Mouse (Mus musculus) CH12.LX (cell line): ENCODE measurements around the gene Nos1.

Source experiments
- CTCF ChIP-seq, 2 experiments: IDR thresholded peaks in 1 of 2; conservative IDR thresholded peaks in 1 of 2; 2 replicates each; pipeline ENCODE4 v1.5.1; 2011 to 2012; ENCODE audit warnings: low read depth in 2 of 2, low read length in 2 of 2, improper control_type of control experiment in 1 of 2, inconsistent platforms in 1 of 2, mild to moderate bottlenecking in 1 of 2, moderate library complexity in 1 of 2
- EP300 ChIP-seq: IDR thresholded peaks from 2 replicates; pipeline ENCODE4 v1.6.1; 2011; ENCODE audit warnings: low read length, improper control_type of control experiment
- MAX ChIP-seq: IDR thresholded peaks from 2 replicates; pipeline ENCODE4 v1.6.1; 2011; ENCODE audit warnings: low read length, improper control_type of control experiment
- POLR2A ChIP-seq: IDR thresholded peaks from 2 replicates; pipeline ENCODE4 v1.6.1; 2011; ENCODE audit warnings: low read depth, mild to moderate bottlenecking, improper control_type of control experiment, low read length
- POLR2AphosphoS2 ChIP-seq: IDR thresholded peaks from 2 replicates; pipeline ENCODE4 v1.6.1; 2011; ENCODE audit warnings: low read depth, low read length, improper control_type of control experiment
- RCOR1 ChIP-seq: conservative IDR thresholded peaks from 2 replicates; pipeline ENCODE4 v1.6.1; 2012; ENCODE audit warnings: low read depth, mild to moderate bottlenecking, inconsistent platforms, low read length, improper control_type of control experiment
- TBP ChIP-seq: conservative IDR thresholded peaks from 2 replicates; pipeline ENCODE4 v1.6.1; 2011; ENCODE audit warnings: low read depth, low read length, improper control_type of control experiment
- USF1 ChIP-seq: IDR thresholded peaks from 2 replicates; pipeline ENCODE4 v1.6.1; 2014; ENCODE audit warnings: low read depth, mild to moderate bottlenecking, inconsistent platforms, low read length, improper control_type of control experiment
- USF2 ChIP-seq: conservative IDR thresholded peaks from 2 replicates; pipeline ENCODE4 v1.6.1; 2011; ENCODE audit warnings: low read depth, low read length, improper control_type of control experiment

DNA sequence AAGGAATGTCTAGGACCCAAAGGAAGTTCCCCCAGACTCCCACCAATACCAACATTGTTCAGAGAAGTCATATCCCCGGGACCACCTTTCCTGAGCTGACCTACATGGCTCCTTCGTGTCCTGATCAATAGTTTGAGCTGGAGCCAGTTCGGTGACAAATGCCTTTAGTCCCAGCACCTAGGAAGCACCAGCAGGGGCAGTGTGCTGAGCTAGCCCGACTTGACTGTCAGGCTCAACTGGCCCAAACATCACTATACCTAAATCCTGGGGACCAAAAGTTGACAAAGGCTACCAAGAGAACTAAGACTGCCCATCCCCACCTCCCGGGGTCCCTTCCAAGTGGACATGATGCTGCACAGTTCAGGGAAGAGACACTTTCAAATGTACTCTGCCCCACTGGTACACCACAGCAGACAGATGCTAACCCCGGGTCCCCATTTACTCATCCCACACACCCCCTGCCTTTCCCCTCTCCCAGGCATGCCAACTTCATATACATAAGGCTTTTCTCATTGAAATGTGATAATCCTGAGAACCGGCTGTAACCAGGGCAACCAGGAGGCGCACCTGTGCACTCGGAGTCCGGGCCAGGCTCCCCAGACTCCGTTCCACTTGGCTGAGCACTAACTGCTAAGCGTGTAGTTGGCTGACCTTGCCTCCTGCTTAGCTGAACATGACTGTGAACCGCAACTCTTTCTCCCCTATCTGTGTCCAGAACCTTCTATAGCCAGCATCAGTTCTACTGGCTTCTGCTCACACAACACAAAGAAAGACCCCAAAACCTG, 120.3 kb downstream of the Nos1 start:
- TF ChIP-seq TBP (no peak), USF1 (no peak), CTCF (conservative IDR thresholded peaks at IDR 0.05 in 1 of 2, IDR thresholded peaks at IDR 0.05 in 1 of 2; ENCODE audit: low read depth in 2 of 2, low read length in 2 of 2) (peak; percentile 16 to 65; a peak in 2 of 4 replicates), MAX (no peak), POLR2A (no peak), EP300 (no peak), USF2 (no peak), POLR2AphosphoS2 (no peak), RCOR1 (no peak)
